Mouse (Mus musculus): Measurements from ENCODE around the gene Snx11. TPM values are rescaled to one million over a fixed set of nuclear protein-coding genes. Genes with fewer than 3 reads are reported as not detected.
A peak's percentile ranks its signal among the peaks of the same experiment; 100 is the strongest.
"Not testable (repeated sequence)": the region's sequence is repeated elsewhere in the genome, so short reads cannot be mapped to it uniquely, and the experiment has no call there.

Snx11 gene
- polyA plus RNA-seq, 1 experiment from 2014 or later = 51.1 TPM

DNA sequence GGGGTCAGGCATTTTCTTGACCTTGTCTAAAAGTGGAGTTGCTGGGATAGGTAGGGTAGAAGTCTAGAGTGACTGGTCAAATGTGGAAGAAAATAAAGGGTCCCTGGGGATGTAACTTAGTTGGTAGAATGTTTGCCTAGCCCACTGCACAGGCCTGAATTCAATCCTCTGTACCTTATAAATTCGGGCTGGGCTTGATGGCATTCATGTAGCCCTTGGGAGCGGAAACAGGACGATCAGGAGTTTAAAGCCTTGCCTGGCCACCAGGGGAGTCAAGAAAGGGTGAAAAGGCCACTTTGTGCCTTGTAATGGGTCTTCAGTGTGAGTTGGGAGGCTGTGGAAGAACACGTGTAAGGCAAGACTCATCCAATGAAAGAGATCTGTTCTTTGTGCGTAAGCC, 12.6 kb upstream of the Snx11 start:
- no peak for ATAC-seq (replicated peaks)
- H3K4me1 ChIP-seq = peaks cover 43% of the 10 kb centered on the region
- H3K4me3 ChIP-seq = peak overlapping the region; percentile 98
- H3K36me3 ChIP-seq (replicated peaks) = no peaks in the 10 kb centered on the region
- H3K9ac ChIP-seq = peak overlapping the region; percentile 91
- no peaks in the 10 kb centered on the region for H3K9me3 ChIP-seq
- no peaks in the 10 kb centered on the region for H3K27me3 ChIP-seq (replicated peaks)
- no peak overlapping the region for H3K27ac ChIP-seq
- H3K4me2 ChIP-seq = peak overlapping the region; percentile 83
- 5% methylated on average over 5 of the region's 5 CpGs for WGBS

DNA sequence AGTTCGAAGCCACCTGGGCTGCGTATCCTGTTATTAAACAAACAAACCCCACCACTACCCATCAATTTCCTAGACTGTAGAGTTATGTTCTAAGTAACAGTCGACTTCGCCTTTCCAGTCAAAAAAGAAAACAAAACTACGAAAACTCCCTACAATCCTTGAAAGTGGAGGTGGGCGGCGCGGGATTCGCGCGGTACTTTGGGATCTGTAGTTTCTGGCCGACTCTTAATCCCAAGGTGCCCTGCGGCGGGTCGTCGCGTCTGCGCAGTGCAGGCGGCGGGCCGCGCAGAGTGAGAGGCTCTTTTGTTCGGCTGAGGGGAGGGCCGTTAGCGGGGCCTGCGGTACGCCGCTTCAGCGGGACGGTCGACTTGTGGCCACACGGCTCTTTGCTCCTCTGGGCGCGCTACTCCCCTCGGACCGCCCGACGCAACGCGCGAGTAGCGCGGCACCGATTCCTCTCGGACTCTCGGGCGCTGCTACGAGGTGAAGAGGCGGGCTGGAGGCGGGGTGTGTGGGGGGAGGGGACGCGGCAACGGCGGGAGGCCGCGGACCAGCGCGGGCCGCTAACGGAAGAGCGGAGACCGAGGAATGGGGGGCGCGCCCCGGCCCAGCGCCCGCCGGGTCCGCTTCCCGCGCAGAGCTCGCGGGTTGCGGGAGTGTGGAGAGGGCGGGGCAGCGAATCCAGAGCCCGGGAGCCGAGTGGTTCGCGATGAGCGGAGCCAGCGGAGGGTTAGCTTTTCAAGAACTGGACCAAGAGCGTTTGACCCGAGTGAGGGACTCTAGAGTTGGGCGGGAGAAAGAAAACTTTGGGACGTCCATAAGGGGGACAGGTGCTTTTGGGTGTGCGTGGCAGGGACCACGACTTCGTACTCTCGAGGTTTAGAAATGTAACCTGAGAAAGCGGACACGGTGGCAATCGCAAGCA, 11.8 kb upstream of the Snx11 start, which contains the start of gene Cbx1:
Cbx1 (plus strand) TSS at position 257 of the 925 bp plus-strand sequence.
- peak within 1 kb of the TSS; percentile 98 for H3K4me3 ChIP-seq
- no peaks in the 10 kb centered on the region for H3K27me3 ChIP-seq (replicated peaks)
- peaks cover 43% of the 10 kb centered on the region for H3K4me1 ChIP-seq
- peak within 1 kb of the TSS; percentile 91 for H3K9ac ChIP-seq
- WGBS = 2% methylated on average over 78 of the region's 93 CpGs
- H3K27ac ChIP-seq = peak within 1 kb of the TSS; percentile 97
- peak within 1 kb of the TSS; percentile 83 for H3K4me2 ChIP-seq
- H3K36me3 ChIP-seq (replicated peaks) = no peaks in the 10 kb centered on the region
- H3K9me3 ChIP-seq = no peaks in the 10 kb centered on the region
- peak; percentile 98 for ATAC-seq (replicated peaks)

DNA sequence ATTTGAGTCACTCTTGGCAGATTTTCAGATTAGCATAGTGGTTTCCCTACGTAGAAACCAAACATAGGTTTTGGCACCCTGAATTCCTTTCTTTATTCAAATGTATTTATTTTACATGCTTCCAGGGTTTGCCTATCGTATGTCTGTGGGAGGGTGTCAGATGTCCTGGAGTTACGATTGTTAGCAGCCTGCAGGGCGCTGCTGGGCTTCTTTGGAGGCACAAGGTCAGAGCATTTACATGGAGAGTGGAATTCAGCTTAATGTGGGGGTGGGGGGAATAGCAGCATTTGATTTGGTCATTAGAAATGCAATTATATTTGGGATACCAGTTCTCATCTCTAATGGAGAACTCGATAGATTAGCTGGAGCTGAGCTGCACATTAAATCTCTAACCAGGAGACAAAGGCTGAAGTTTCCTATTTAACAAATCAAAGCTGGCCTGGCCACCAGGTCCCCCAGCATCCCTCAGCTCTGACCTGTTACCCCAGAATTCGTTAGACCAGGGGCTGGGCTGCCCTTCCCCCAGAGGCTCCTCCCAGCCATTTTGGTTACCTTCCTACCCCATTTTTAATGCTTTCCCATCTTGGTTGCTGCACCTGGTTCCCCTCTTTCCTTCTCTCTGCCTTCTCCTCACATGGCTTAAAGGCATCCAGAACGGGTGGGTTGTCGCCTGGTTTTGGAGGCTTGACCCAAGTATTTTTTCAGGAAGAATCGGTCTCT, 9.5 kb upstream of the Snx11 start:
- Histone ChIP-seq H3K4me3 (no peak overlapping the region), H3K36me3 (replicated peaks) (no peaks in the 10 kb centered on the region), H3K9ac (no peak overlapping the region), H3K27ac (no peak overlapping the region), H3K27me3 (replicated peaks) (no peaks in the 10 kb centered on the region), H3K9me3 (no peaks in the 10 kb centered on the region), H3K4me1 (peaks cover 23% of the 10 kb centered on the region), H3K4me2 (no peak overlapping the region)
- 32% methylated on average over 9 of the region's 9 CpGs for WGBS
- ATAC-seq (replicated peaks) = no peak

DNA sequence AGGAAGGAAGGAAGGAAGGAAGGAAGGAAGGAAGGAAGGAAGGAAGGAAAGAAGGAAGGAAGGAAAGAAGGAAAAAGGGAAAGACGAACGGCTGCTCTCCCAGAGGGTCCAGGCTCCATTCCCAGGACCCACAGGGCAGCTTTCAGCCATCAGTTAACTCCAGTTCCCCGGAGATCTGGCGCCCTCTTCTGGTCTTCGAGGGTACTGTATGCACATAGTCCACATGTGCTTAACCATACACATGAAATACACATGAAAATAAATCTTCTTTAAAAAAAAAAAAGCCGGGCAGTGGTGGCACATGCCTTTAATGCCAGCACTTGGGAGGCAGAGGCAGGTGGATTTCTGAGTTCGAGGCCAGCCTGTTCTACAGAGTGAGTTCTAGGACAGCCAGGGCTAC, 7.5 kb upstream of the Snx11 start:
- H3K27ac ChIP-seq; H3K9me3 ChIP-seq; H3K4me3 ChIP-seq; H3K27me3 ChIP-seq (replicated peaks); H3K36me3 ChIP-seq (replicated peaks); H3K4me2 ChIP-seq; H3K9ac ChIP-seq; ATAC-seq (replicated peaks); H3K4me1 ChIP-seq: not testable (repeated sequence)
- WGBS = 17% methylated on average over 7 of the region's 7 CpGs

DNA sequence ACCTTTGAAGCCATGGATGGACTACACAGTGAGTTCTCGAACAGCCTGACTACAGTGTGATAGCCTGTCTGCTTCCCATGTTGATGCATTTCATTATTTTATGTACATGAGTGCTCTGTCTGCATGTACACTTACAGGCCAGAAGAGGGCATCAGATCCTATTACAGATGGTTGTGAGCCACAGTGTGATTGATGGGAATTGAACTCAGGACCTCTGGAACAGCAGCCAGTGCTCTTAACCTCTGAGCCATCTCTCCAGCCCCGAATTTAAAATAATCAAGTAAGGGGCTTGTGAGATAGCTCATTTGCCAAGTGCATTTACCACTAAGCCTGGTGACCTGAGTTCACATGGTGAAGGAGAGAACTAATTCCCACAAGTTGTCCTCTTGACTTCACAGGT, 4.1 kb upstream of the Snx11 start:
- Histone ChIP-seq H3K4me1 (peaks cover 11% of the 10 kb centered on the region), H3K27me3 (replicated peaks) (no peaks in the 10 kb centered on the region), H3K9me3 (no peaks in the 10 kb centered on the region), H3K4me2 (no peak overlapping the region), H3K36me3 (replicated peaks) (no peaks in the 10 kb centered on the region), H3K4me3 (no peak overlapping the region), H3K9ac (no peak overlapping the region), H3K27ac (no peak overlapping the region)
- 83% methylated on average over 2 of the region's 2 CpGs for WGBS
- no peak for ATAC-seq (replicated peaks)

DNA sequence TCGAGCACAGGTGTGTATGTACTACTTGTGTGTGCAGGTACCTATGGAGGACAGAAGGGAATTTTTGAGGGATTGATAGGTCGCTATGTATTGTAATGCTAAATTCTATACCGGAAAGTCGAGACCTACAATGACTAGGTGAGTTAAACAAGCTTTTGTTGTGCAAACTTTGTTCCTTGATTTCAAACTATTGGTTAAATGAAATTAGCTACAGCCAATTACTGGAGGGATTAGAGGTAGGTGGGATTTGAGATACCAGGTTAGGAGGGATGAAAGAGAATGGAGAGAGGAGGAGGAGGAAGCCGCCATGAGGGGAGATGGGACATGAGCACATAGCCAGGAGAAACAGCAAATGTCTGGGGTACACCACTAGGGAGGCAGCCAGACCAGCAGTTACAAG, 2.9 kb upstream of the Snx11 start:
- Histone ChIP-seq H3K4me3 (no peak overlapping the region), H3K27me3 (replicated peaks) (no peaks in the 10 kb centered on the region), H3K4me2 (no peak overlapping the region), H3K36me3 (replicated peaks) (no peaks in the 10 kb centered on the region), H3K9me3 (no peaks in the 10 kb centered on the region), H3K4me1 (peaks cover 22% of the 10 kb centered on the region), H3K9ac (no peak overlapping the region), H3K27ac (no peak overlapping the region)
- ATAC-seq (replicated peaks) = no peak
- 83% methylated on average over 5 of the region's 5 CpGs for WGBS

DNA sequence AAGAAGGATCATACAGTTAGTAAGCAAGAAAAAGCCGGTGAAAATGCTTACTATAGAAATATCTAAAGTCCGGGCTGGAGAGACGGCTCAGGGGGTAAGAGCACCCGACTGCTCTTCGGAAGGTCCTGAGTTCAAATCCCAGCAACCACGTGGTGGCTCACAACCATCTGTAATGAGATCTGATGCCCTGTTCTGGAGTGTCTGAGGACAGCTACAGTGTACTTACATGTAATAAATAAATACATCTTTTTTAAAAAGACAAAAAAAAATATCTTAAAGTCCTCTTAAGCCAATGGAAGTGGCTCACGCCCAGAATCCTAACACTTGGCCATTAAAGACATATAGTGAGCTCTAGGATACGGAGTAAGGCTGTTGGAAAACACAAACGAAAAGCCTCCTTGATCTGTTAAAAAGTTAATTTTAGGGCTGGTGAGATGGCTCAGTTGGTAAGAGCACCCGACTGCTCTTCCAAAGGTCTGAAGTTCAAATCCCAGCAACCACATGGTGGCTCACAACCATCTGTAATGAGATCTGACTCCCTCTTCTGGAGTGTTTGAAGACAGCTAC, 785 bp upstream of the Snx11 start:
- not testable (repeated sequence) for H3K36me3 ChIP-seq (replicated peaks); H3K9me3 ChIP-seq; ATAC-seq (replicated peaks); H3K27me3 ChIP-seq (replicated peaks)
- H3K4me2 ChIP-seq = peak overlapping the region; percentile 59
- H3K4me1 ChIP-seq = peaks cover 24% of the 10 kb centered on the region
- H3K27ac ChIP-seq = peak overlapping the region; percentile 77; the same call in 1 of the 2 replicates
- H3K4me3 ChIP-seq = peak overlapping the region; percentile 61
- peak overlapping the region; percentile 44; the same call in 1 of the 2 replicates for H3K9ac ChIP-seq
- WGBS = 71% methylated on average over 10 of the region's 10 CpGs

DNA sequence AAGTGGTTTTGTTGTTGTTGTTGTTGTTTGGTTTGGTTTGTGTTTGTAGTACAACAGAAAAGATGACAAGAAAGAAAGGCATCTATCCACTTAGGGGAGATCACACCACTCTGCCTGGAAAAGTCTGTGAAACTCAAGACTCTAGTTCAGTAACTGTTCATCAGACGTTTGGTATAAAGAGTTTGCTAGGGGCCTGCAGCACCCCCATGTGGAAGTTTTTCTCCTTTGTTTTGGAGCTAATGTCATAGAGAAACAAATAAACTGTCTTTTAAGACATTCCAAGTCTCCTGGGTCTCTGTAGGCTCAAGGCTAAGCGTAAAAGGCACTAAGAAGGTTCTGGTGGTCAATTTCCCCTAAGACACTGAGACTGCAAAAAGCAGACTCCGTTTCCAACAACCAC, 1.3 kb downstream of the Snx11 start:
- Histone ChIP-seq H3K9ac (peak overlapping the region; percentile 60; the same call in 1 of the 2 replicates), H3K9me3 (no peaks in the 10 kb centered on the region), H3K4me3 (peak overlapping the region; percentile 61), H3K36me3 (replicated peaks) (peaks cover 5% of the 10 kb centered on the region; the same call in 1 of the 2 replicates), H3K4me2 (peak overlapping the region; percentile 59), H3K4me1 (peaks cover 24% of the 10 kb centered on the region), H3K27ac (no peak overlapping the region), H3K27me3 (replicated peaks) (no peaks in the 10 kb centered on the region)
- WGBS = 43% methylated on average over 3 of the region's 3 CpGs
- ATAC-seq (replicated peaks) = no peak

DNA sequence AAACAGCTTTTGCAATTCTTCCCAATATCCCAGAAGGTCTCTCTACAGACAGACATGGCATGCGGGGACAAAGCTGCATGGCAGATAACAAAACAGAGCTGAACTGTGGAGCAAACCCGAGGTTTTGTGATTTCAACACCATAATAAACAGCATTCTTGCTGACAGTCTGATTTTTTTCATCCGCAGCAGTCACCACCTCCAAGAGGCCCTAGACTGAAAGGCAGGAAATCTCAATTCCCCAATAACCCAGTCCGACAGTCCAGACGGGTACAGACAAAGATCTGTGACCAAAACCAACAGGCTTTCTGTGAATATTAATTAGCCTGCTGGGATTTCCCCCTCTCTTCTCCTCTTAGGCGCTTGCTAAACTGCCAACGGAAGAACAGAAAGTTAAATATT, 1.7 kb downstream of the Snx11 start:
- no peak for ATAC-seq (replicated peaks)
- H3K4me2 ChIP-seq = peak overlapping the region; percentile 59; the same call in 1 of the 2 replicates
- H3K4me1 ChIP-seq = peaks cover 24% of the 10 kb centered on the region
- H3K9ac ChIP-seq = no peak overlapping the region
- 66% methylated on average over 7 of the region's 7 CpGs for WGBS
- no peak overlapping the region for H3K4me3 ChIP-seq
- H3K36me3 ChIP-seq (replicated peaks) = peaks cover 6% of the 10 kb centered on the region; the same call in 1 of the 2 replicates
- no peak overlapping the region for H3K27ac ChIP-seq
- H3K9me3 ChIP-seq = no peaks in the 10 kb centered on the region
- no peaks in the 10 kb centered on the region for H3K27me3 ChIP-seq (replicated peaks)

DNA sequence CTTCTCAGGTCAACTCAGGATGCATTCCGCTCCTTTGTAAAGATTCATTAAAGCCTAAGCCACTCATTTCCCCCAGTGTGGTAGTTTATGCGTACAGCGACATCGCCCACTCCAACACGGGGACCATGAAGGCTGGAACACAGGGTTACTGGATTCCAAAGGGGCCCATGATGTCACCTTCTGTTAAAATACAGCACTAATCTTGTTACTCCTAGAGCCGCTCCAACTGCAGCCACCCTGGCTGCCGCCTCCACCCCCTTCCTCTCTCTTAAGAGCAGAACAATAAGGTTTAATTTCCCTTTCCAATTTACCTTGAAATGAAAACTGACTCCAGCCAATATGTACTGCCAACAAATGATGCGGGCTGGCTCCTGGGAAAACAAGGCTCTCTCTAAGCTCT, 2.3 kb downstream of the Snx11 start:
- H3K4me2 ChIP-seq = no peak overlapping the region; the same call in 1 of the 2 replicates
- H3K27me3 ChIP-seq (replicated peaks) = no peaks in the 10 kb centered on the region
- no peaks in the 10 kb centered on the region for H3K9me3 ChIP-seq
- H3K4me3 ChIP-seq = no peak overlapping the region
- H3K36me3 ChIP-seq (replicated peaks) = peaks cover 10% of the 10 kb centered on the region
- no peak for ATAC-seq (replicated peaks)
- 77% methylated on average over 8 of the region's 8 CpGs for WGBS
- H3K4me1 ChIP-seq = peaks cover 24% of the 10 kb centered on the region
- no peak overlapping the region for H3K9ac ChIP-seq
- no peak overlapping the region for H3K27ac ChIP-seq

DNA sequence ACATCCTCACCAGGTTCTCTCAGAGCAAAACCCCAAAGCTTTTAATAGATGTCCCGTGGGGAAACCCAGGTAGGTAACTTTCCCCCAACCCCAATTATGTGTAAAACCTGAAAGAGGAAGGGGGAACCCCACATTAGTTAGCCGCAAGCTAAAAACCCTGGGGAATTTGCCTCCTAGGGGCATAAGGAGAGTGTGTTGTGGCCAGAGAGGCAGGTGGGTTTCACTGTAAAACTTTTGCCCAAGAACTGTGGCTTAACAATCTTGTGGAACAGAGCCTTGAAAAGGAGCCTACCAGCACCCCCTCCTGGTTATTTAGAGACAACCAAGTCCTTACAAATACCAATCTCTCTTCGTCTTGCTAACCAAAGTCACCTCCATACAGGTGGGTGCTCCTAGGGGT, 2.8 kb downstream of the Snx11 start:
- H3K9ac ChIP-seq = no peak overlapping the region
- WGBS = 82% methylated on average over 3 of the region's 3 CpGs

DNA sequence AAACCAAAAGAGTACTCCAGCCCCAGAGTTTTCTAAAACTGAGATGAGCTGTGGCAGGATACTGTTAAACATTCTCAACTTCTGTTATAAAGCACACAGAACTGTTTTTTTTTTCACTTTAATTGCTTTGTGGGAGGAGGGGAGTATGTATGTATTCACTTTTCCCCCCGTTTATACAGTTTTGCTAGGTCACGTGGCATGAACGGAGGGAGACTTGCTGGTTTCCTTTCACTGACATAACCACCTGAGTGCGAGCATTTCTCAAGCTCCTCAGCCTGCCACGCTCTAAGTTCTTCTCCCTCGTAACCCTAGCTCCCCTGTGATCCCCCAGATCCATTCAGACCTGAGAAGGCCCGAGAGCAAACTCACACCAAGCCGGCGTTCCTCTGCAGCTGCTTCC, 4.9 kb downstream of the Snx11 start:
- 93% methylated on average over 9 of the region's 9 CpGs for WGBS
- Histone ChIP-seq H3K9ac (no peak overlapping the region), H3K4me2 (no peak overlapping the region), H3K9me3 (no peaks in the 10 kb centered on the region), H3K4me3 (no peak overlapping the region), H3K36me3 (replicated peaks) (peaks cover 24% of the 10 kb centered on the region), H3K27me3 (replicated peaks) (no peaks in the 10 kb centered on the region), H3K4me1 (peaks cover 26% of the 10 kb centered on the region), H3K27ac (no peak overlapping the region)
- ATAC-seq (replicated peaks) = no peak

More for the DNA sequence above, 2.8 kb downstream of the Snx11 start:
- H3K9me3 ChIP-seq = no peaks in the 10 kb centered on the region
- ATAC-seq (replicated peaks) = no peak
- peaks cover 24% of the 10 kb centered on the region for H3K4me1 ChIP-seq
- H3K4me2 ChIP-seq = no peak overlapping the region
- no peaks in the 10 kb centered on the region for H3K27me3 ChIP-seq (replicated peaks)
- peaks cover 13% of the 10 kb centered on the region for H3K36me3 ChIP-seq (replicated peaks)
- no peak overlapping the region for H3K27ac ChIP-seq
- H3K4me3 ChIP-seq = no peak overlapping the region
